Mouse (Mus musculus): ENCODE measurements around the gene Npw.

- TF ChIP-seq CTCF (IDR thresholded peaks at IDR 0.05) (no peak), POLR2A (IDR thresholded peaks at IDR 0.05; ENCODE audit: insufficient read depth, low read depth, low read length) (no peak; the same call in 1 of the 2 replicates)
Observed at GRCm38 (mm10) chr17:24638214-24638613, 20.0 kb downstream of the Npw start.
